Mouse (Mus musculus) telencephalon, adult 2 months (tissue): ENCODE results near the gene Olfr874.
"Not testable (repeated sequence)": the region's sequence is repeated elsewhere in the genome, so short reads cannot be mapped to it uniquely, and the experiment has no call there.

Experiments
- DNase-seq: peaks from one replicate; pipeline ENCODE4 v3.0.0-alpha.2; 2011; ENCODE audit warnings: low read depth, low spot score

Olfr874 gene

GRCm38 (mm10) chr9:37744806-37745205, at the start of gene Olfr874:
Gene Olfr874 (plus strand): TSS chr9:37745106.
- DNase-seq, result no peak

GRCm38 (mm10) chr9:37716150-37716549, 28.8 kb upstream of the Olfr874 start, which contains the start of gene Olfr160:
Gene Olfr160 (minus strand): TSS chr9:37716250.
- no peak for DNase-seq

- DNase-seq, result no peak
Observed at GRCm38 (mm10) chr9:37734310-37734709, 10.6 kb upstream of the Olfr874 start.

GRCm38 (mm10) chr9:37750319-37751075, 5.6 kb downstream of the Olfr874 start:
- DNase-seq, result peak; percentile 49

GRCm38 (mm10) chr9:37751467-37751866, 6.6 kb downstream of the Olfr874 start:
- no peak for DNase-seq

- DNase-seq, result no peak
Observed at GRCm38 (mm10) chr9:37752006-37752405, 7.1 kb downstream of the Olfr874 start.

GRCm38 (mm10) chr9:37761728-37762127, 16.8 kb downstream of the Olfr874 start:
- DNase-seq, result no peak

GRCm38 (mm10) chr9:37762541-37762940, 17.6 kb downstream of the Olfr874 start:
- no peak for DNase-seq

GRCm38 (mm10) chr9:37770661-37771060, 25.8 kb downstream of the Olfr874 start:
- DNase-seq, result no peak

GRCm38 (mm10) chr9:37771759-37772158, 26.9 kb downstream of the Olfr874 start, which contains the start of gene Olfr875:
Gene Olfr875 (plus strand): TSS chr9:37771857.
- no peak for DNase-seq

GRCm38 (mm10) chr9:37782766-37783260, 37.9 kb downstream of the Olfr874 start:
- DNase-seq, result no peak

- DNase-seq, result not testable (repeated sequence)
Observed at GRCm38 (mm10) chr9:37783394-37784387, 38.8 kb downstream of the Olfr874 start.

- no peak for DNase-seq
Observed at GRCm38 (mm10) chr9:37786411-37786810, 41.5 kb downstream of the Olfr874 start.
